Mouse (Mus musculus) layer of hippocampus, postnatal 36 days (tissue): ENCODE data around the gene Gm11627. TPM values are rescaled to one million over a fixed set of nuclear protein-coding genes. Genes with fewer than 3 reads are reported as not detected.
A peak's percentile ranks its signal among the peaks of the same experiment; 100 is the strongest.
"Not testable (repeated sequence)": the region's sequence is repeated elsewhere in the genome, so short reads cannot be mapped to it uniquely, and the experiment has no call there.

Experiments
- DNase-seq, 2 experiments: peaks; one replicate each; pipeline ENCODE4 v3.0.0; 2022
- total RNA-seq, 2 experiments: library from RNA; stranded (reverse); gene quantifications; 2 replicates each; pipeline ENCODE4 v1.2.3; 2021

Gm11627 gene
- 1 to 10 TPM in 1 of 2 experiments, under 1 TPM in 1; 0.90 to 3.2 TPM for total RNA-seq

DNA sequence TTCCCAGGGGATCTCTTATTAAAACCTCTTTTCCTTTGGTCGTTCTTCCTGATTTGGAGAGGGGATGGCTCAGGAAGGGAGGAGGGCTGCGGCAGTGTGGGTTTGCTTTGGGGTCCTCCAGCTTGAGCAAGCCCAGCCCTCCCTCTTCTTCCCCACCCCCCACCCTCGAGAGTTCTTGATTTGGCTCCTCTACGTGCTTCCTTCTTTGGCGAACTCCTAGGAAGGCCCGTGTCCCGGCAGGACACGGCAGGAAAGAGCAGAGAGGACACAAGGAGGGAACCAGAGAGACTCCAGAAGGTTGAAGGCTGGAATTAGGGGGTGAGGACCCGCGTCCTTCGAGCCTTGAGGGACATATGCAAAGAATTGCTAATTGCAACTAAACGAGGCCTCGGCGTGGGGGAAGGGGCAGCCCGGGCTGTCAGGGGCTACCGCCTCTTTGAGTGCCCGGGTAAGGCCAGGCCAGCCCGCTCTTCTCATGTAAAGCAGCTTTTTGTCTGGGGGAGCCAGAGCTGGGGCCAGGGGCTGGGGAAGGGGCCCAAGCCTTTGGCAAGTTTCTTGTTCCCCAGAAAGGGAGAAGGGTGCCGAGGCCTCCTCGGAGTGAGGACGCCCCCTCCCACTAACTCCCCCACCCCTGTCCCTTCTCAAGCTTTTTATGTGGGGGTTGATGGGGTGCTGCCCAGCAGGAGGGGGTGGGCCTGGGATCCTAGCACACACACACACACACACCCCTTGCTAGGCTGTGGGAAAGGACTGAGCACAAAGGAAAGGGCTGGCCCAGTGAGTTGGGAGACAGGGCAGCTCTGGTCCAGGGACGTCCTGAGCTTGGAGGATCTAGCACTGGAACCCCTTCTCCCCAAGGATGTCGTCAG, at the start of gene Gm11627:
Gm11627 (minus strand) TSS at position 297 of the 869 bp plus-strand sequence.
- peak; percentile 20 to 27 for DNase-seq

DNA sequence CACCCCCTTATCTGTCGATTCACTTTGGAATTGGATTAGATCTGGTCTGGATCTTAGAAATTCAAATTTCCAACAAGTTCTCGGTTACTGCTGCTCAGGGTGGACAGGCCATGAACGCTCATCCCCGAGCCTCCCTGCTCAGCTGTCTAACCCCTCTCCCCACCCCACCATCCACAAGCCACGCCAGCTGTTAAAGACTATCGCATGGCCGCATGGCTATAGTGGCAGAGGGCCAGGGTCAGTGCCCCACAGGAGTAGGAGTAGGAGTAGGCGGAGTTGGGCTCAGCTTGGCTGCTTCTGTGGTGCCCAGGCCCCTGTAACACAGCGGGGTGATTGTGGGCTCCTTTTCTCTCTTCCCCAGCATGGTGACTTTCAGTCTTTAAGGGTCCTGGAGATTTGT, 49.3 kb upstream of the Gm11627 start:
- DNase-seq: no peak

DNA sequence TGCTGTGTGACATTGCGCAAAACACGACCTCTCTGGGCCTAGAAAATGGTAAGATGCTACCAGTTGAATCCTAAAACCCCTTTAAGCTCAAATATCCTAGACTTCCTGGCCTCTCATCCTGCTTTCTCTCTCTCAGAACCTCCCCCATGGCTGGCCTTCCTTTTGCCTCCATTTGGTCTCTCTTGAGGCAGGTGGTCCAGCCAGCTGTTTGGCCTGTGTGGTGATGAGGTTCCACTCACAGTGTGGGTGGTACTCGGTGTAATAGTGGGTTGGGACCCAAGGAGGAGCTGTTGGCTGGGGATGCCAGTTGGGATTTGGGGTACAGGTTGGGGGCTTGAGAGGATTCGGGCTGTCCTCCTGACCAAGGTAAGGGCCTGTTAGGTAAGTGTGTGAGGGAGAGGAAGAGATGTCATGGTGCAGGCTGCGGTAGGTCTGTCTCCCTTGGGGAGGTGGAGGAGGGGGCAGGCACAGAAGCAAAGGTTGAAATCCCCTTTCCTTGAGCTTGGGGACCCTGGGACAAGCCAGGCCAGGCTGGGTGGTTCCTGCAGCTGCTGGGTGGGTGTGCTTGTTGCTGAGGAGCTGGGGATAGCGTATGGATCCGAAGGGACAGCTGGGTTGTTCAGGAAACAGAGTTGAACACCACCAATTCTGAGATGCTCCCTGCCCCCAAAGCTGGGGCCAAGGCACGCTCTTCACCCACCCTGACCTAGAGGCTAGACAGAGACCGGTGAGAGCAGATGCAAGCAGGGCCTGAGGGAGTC, 48.1 kb upstream of the Gm11627 start:
- DNase-seq: no peak

DNA sequence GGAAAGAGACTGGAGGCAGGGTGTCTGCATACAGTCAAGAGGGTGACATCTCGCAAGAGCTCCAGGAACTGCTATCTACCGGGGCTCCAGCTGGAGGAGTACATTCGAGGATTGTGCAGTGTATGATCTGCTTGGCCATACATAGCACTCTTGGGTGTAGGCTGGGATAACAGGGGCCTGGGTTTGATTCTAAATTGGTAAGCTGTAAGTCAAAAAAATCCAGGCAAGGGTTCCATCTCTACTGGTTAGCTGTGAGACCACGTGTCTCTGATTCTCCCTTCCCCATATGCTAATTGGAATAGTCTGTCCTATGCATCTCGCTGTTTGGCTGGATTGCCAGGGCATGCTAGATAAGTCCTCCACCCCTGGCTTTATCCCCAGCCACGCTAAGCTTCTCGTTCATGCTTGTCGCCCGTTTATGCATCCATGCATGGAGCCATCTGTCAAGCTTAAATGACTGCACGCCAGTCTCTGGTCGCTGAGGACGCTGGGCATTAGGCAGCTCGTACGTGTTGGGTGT, 45.7 kb upstream of the Gm11627 start:
- no peak for DNase-seq

DNA sequence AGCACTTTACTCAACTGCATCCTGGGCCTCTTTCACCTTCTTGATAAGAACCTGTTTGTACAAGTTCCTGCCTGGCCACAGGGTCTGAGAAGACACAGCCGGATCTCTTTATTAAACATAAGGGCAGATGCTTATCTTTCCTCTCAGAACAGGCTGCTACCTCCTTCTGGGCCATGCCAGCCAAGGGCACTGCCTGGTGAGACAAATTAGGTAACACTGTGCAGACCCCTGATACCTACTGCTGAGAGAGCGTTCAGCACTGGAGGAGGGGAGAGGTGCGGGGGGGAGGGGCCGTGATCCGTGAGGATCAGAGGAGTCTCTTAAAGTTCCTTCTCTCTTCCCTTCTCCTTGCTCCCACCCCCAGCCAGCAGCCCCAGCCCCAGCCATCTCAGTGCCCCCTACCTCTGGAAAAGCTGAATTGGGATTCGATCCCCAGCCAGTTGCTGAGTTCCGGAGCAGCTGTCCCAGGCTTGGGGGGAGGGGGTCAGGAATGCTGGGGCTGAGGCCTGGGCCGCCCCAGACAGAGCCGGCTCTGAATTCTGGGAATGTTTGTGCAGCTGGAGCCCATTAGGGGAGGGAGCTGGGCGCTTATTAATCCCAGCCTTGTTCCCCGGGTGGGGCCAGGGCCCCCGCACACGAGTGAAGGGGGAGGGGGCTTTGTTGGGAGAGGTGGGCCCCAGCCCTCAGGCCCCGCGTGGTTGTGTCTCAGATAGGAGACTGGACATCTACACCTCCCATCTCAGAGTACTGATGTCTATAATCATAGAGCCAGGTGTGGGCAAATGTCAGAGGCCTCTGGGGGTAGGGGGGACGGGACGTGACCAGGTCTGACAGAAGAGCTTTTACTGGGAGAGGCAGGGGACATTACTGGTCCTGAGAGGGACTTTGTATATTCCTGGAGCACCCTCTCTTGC, 44.9 kb upstream of the Gm11627 start:
- no peak for DNase-seq

DNA sequence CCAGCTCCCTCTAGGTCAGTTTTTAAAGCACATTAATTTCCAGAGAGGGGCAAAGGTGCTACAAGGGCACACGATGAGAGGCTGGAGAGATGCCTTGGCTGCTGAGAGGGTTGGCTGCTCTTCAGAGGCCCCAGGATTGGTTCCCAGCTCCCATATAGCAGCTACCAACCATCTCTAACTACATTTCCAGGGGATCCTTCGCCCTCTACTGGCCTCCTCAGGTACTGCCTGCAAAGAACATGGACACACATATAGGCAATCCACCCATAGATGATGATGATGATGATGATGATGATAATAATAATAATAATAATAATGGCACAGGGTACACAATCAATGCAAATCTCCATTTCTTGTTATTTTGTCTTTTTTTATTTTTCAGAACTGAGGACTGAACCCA, 40.2 kb upstream of the Gm11627 start:
- DNase-seq: no peak

DNA sequence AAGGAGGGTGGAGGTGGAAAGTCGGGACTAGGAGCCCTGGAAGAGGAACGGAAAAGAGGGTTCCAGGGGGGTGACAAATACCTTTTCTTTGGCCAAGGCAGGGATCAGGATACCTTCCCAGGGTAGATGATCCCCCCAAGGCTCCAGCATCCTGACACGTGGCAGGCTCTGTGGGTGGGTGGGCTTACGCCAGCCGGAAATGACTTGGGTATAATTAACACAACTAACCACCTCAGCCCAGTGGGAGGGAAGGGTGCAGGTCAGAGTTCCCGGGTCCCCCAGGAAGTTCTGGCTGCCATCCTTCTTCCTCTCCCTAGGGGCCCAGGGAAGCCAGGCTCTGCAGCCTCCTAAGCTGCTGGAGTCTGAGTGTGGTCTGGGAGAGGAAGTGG, 32.0 kb upstream of the Gm11627 start:
- no peak for DNase-seq

DNA sequence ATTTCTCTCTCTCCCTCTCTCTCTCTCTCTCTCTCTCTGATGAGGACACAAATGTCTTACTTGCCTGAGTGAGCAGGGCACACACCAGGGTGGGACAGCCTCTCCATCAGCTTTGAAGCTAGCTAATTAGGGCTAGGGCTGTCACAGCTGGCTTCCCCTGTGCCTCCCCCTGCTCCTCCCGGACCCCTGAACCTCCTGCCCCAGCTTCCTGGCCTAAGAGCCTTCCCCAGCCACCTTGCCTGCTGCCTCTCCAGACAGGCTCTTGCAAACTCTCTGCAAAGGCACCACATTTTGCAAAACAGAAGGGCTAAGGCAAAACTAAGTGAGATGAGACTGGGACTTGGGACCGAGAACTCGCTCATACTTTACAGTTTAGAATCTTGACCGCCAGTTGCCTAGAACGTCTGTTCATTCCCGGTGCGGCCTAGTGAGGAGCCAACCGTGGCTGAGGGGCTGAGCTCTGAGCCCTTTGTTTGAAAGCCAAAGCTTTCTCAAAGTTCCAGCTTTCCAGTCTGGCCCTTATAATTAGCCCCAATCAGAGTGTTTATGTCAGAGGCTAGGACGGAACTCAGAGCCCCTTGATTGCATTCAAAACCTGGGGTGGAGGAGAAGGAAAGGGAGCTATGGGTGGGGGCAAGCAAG, 31.5 kb upstream of the Gm11627 start:
- no peak for DNase-seq

DNA sequence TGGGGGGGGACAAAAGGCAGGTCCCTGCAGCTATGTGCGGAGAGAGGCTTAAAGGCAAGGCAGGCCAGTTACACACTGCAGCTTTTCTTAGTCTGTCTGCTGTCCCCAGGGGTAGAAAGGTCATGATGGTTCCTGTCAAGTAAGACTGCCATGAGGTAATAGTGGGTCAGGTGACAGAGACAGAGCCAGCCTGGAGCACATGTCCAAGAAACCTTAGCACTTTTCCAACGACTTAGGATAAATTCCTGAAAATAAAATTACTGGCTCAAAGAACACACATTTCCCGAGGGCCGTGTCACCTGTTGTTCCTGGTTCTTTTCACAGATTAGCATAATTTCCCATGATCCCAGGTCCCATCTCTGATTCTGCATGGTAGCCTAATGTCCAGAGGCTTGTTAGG, 31.0 kb upstream of the Gm11627 start:
- no peak for DNase-seq

DNA sequence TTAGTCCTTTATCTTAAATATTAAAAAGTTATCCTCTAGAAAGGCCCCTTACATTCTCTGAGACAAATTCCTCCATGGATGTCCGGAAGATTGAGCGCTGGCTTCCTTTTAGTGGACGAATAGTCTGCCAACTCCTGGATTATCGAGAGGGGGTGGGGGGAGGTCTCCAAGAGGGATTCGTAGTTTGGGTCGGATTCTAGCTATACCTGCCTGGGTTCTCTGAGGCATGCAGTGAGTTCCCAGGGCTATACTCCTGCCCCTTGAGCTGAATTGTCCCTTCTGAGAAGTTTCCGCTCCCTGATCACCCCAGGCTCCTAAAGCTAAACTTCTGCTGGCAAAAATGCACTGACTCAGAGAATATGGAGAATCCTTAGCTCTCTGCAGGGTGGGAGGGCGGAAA, 30.2 kb upstream of the Gm11627 start:
- DNase-seq: no peak

DNA sequence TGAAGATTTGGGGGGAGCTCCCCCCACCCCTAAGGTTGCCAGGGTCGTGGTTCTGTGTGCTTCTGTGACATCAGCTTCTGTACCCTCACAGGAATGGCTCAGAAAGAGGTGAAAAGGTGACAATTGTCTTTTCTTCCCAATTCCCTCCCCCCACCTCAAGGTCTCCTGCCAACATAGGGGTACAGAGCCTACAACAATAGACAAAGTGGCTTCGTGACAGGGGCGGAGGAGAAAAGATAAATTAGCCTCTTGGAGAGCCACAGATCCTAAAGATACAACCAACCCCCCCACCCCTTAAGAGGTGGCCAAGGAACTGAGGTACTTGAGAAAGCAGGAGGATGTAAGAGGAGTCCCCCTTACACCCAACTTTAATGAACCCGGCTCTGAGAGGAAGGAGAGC, 29.4 kb upstream of the Gm11627 start:
- no peak for DNase-seq

DNA sequence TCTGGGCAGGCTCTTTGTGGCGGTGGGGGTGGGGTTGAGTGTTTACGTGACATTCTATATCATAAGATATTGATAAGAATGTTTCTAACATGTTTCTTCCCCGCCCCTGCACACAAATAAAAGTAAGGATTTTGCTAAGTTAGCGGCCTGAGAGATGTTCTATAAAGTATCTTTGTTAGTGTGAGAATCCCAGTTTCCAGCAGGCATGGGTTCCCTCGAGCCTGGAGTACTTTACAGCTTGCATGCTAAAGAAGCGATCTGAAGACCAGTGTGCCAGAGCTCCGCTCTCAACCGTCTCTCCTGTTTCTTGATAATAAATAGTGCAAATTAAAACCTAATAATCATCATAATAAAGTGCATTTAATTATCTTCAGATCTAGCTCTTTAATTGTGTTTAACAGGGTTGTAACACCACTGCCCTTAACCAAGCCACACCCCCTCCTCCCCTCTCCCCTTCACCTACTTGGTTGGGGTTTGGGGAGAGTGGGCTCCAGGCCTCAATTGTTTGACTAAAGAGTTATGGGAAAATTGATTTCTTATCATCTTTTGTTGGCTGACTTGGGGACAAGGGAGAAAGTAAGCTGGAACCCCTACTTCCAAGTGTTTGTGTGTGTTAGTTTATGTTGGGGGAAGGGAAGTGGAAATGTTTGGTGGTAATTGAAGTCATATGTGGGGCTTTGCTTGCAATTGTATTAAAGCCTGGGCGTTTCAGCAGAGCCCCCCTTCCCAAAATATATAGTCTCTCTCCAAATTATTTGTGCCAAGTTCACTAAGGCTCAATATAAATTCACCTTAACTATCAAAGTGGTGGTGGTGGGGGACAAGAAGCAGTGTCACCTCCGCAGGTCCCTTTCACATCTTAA, 28.7 kb upstream of the Gm11627 start:
- no peak for DNase-seq

DNA sequence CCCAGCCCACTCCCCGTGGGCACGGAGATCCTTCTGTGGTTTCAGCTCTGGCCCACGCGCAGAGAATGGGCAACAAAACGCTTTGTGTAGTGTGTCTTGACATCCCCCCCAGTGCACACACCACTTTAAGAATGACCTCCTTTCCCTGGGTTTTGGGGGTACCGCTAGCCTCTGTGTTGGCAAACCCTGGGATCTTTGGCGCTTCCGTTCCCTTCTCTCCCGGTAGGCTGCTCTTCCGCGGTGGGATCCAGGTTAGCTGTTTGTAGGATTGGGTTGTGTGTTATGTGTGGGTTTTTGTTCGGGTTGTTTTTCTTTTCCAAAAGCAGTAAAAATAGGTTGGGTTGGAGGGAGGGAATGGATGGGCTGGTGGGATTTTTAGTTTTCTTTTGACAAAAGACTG, 27.9 kb upstream of the Gm11627 start:
- DNase-seq: not testable (repeated sequence)

DNA sequence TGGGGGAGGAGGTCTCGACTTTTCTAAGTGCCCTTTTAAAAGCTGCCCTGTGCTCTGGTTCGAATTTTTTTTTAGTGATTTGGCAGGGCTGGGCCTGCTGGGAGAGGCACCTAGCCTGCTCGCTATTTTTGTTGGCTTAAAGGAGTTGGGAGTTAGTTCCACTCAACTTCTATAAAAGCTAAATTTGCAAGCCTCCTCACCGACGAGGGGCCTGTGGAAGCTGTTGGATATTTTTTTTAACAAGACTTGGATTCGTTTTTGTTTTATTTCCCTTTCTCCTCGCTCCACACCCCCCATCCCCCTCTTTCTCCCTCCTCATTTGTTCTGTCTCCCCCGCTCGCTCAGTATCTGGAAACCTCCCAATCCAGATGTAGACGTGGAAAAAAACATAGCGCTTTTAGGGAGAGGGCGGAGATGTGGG, 27.5 kb upstream of the Gm11627 start:
- DNase-seq: no peak

DNA sequence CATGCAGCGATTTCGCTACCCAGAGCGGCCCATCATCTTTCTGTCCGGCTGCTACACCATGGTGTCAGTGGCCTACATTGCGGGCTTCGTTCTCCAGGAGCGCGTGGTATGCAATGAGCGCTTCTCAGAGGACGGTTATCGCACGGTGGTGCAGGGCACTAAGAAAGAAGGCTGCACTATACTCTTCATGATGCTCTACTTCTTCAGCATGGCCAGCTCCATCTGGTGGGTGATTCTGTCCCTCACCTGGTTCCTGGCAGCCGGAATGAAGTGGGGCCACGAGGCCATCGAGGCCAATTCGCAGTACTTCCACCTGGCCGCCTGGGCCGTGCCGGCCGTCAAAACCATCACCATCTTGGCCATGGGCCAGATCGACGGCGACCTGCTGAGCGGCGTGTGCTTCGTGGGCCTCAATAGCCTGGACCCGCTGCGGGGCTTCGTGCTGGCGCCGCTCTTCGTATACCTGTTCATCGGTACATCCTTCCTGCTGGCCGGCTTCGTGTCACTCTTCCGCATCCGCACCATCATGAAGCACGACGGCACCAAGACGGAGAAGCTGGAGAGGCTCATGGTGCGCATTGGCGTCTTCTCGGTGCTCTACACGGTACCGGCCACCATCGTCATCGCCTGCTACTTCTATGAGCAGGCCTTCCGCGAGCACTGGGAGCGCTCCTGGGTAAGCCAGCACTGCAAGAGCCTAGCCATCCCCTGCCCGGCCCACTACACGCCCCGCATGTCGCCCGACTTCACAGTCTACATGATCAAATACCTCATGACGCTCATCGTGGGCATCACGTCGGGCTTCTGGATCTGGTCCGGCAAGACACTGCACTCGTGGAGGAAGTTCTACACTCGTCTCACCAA, 26.5 kb upstream of the Gm11627 start:
- no peak for DNase-seq

DNA sequence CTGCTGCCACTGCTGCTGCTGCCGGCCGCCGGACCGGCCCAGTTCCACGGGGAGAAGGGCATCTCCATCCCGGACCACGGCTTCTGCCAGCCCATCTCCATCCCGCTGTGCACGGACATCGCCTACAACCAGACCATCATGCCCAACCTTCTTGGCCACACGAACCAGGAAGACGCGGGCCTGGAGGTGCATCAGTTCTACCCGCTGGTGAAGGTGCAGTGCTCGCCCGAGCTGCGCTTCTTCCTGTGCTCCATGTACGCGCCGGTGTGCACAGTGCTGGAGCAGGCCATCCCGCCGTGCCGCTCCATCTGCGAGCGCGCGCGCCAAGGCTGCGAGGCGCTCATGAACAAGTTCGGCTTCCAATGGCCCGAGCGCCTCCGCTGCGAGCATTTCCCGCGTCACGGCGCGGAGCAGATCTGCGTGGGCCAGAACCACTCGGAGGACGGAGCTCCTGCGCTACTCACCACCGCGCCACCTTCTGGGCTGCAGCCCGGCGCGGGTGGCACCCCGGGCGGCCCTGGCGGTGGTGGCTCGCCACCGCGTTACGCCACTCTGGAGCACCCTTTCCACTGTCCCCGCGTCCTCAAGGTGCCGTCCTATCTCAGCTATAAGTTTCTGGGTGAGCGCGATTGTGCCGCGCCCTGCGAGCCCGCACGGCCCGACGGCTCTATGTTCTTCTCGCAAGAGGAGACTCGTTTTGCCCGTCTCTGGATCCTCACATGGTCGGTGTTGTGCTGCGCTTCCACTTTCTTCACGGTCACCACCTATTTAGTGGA, 25.7 kb upstream of the Gm11627 start:
- DNase-seq: peak in 1 of 2 experiments; percentile 18

DNA sequence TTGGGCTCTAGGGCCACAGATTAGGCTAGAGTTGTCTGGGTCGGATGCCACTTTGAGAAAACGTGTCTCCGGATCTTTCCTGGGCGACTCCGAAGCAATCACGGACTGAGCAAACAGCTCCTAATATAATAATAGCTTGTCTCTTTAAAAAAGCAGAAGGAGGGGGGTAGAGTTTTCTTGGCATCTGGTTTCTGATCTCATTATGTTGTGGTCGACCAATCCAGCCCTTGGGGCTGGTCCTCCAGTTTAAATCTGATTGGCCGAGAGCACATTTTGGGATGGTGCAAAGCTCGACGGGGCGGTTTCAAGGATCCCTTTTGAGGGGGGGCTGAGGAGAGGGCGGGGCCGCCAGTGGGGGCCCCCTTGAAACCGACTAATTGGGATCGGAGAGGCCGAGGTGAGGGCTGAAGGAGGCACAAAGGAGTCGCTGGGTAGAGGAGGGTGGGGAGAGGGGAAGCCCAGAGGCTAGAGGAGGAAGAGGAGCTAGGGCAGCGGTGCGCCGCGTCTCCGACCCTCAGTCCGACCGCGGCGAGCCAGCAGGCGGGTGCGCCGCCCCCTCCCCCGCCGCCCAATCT, 24.8 kb upstream of the Gm11627 start, which contains the start of gene Fzd2:
Fzd2 (plus strand) TSS at position 387 of the 575 bp plus-strand sequence.
- peak; percentile 40 to 64 for DNase-seq

DNA sequence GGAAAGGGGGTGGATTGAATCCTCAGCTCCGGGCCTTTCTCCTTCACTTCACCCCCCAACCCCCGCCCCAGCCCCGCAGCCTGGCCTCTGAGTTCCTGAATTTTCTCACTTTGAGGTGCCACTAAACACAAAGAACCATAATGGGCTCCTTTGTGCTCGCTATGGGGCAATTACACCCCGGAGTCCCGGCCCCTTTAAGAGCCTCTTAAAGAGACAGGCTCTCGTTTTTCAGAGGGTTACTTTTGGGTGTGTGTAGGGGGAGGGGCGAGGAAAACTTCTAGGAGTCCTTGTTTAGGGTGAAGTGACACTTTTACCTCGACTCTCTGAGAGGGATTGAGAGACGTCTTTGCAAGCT, 24.2 kb upstream of the Gm11627 start:
- no peak for DNase-seq
